Mouse (Mus musculus): ENCODE measurements around the gene Ece2. TPM values are rescaled to one million over a fixed set of nuclear protein-coding genes. Genes with fewer than 3 reads are reported as not detected.
A peak's percentile ranks its signal among the peaks of the same experiment; 100 is the strongest.

Gene Ece2
- not detected for polyA plus RNA-seq (2017; shearing (Covaris generic))

DNA sequence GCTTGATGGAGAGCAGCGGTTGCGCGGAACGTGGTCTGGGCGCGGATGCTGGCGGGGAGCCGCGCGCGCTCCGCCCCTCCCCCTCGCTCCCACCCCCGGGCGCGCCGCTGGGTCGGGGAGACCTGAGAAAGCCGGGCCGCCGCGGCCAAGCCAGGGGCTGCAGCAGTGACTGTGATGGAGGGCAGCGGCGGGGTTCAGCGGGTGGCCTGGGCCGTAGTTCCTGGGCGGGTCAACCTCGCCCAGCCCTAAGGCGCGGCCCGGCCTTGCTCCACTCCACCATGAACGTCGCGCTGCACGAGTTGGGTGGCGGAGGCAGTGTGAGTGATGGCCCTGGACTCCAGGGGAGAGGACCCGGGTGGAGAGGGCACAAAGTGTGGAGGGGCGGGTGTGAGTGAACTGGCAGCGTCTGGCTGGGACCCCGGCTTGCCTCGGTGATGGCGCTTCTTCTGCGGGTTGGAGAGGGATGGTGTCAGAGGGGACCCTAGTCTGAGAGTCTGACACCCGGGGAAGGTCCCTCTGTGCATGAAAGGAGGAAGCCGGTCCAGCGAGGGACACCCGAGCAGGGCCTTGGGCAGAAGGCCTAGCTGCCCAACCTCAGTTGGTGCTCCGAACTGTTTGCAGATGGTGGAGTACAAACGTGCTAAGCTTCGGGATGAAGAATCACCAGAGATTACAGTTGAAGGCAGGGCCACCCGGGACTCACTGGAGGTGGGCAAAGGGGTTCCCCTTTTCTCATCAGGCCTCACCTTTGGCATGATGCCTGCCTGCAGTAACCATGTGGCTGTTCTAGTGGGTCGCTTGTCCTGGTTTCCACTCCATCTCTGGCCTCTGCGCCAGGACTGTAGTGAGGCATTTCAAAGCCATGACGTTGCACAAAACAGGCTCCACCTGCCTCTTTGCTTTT, at the start of gene Ece2:
Gene Ece2, plus strand, starts transcription at position 98 of the 904 bp plus-strand sequence.
- ATAC-seq: no peak

DNA sequence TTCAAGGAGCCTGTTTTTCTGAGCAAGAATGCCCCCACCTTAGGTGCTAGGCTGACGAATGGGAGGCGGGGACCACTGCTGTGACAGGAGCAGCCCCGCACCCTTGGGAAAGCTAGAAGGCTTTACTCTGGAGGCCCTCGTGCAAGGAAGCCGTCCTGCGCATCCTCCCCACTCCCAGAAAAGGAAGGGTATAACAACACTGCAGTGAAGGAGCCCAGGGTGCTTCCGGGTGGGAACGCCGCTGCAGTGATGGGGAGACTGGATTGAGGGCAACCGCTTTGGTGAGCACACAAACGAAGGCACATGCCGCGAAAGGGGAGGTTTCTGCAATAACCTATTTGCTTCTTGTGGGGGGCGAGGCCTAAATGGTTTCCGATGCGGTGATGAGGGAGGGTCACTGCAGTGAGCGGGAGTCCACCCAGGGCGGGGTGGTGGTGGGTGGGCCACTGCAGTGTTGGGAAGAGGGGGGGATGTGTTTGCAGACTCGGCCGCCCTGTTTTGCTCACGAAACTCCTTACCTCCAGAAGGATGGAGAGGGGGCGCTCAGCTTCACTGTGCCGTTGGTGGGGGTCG, 40.2 kb upstream of the Ece2 start, which contains the start of gene Vwa5b2:
Gene Vwa5b2, plus strand, starts transcription at position 106 of the 573 bp plus-strand sequence.
- no peak for ATAC-seq

DNA sequence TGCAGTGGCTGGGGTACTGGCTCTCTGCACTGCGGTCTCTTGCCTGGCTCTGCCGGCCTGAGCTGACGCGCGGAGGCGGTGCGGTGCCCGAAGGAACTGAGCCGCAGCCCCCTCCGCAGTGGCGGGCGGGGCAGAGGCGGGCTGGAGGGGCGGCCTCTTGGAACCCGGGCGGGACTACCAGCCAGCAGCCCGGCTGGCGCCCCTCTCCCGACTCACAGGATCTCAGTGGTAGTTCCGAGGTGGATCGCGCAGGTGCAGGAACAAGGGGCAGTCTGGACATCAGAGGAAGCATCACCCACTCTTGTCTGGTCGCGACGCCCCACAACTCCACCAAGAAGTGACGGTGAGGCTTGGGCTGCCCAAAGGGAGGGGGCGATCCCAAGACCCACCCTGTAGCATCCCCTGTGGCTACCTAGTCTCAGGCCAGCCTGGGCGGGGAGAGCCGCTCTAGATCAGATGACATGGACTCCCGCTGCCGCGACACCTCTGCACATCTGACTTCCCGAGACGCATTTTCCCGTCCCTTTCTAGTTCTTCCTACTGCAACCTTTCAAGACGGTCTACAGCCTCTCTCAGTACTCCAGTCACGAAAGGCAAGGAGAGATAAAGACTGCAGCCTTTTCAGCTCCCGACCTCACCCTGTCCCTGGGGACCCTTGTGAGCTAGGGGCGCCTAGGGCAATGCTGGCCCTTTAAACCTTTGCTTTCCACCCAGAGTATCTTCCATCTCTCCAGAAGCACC, 39.5 kb upstream of the Ece2 start:
- no peak for ATAC-seq

DNA sequence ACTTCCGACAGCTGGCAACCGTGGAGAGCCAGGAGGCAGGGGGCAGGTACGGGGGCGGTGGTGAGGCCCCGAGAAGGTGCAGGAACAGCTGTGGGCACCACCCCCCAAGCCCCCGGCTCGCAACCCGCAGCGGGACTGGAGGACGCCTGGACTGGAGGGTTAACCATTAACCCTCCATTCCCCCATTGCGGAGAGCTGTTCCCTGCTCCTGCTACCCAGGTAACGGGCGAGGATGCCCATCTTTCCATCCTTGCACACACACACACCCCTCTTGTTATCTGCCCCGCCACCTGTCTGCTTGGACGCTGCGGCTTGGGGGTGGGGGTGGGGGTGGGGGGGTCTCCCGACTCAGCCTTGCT, 39.0 kb upstream of the Ece2 start:
- ATAC-seq: no peak

DNA sequence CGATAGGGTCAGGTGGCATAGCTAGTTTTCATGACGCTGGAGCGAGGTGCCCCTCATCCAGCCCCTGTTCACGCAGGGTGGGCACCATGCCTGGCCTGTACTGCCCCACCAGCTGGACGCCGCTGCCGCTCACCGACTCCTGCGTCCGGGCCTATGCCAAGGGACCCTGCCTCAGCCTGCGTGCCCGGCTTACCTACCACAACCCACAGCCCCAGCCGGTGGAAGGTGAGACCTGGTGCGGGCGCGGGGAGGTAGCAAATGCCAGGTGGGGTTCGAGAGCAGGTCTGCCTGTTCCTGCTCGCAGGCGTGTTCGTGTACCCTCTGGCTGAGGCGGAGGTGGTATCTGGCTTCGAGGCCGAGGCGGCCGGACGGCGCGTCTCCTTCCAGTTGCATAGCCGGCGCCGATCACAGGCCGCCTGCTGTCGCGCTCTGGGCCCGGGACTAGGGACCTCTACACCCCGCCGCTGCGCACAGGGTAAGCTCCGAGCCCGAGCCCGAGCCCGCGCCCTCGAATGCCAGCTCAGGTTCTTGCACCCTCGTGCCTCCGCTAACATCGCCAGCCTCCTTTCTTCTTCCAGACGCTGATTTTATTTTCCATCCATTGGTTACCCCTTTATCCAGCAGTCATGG, 38.4 kb upstream of the Ece2 start:
- ATAC-seq: no peak

DNA sequence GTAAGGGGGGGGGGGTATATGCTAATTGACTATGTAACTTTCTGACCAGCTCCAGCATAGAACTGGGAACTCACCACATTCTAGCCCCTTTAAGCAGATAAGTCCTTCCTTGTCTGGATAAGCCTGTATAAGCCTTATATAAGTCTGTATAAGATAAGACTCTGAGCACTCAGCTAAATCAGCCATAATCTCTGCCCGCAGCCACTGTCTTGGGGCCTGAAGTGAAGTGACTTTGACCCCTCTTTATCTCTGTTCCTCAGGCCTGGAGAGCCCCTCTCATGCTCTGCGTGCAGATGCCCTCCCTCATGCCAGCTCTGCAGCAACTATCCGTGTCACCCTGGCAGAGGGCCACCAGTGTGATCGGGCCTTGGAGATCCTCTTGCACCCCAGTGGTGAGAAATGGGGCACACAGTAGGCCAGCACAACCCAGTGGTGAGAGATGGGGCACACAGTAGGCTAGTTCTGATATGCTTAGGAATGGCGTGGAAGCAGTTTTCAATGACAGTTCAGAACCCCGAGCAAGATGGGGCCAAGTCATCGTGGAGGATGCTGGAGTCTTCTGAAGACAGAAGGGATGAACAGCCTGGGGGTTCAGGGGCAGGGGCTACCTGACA, 34.5 kb upstream of the Ece2 start:
- no peak for ATAC-seq

DNA sequence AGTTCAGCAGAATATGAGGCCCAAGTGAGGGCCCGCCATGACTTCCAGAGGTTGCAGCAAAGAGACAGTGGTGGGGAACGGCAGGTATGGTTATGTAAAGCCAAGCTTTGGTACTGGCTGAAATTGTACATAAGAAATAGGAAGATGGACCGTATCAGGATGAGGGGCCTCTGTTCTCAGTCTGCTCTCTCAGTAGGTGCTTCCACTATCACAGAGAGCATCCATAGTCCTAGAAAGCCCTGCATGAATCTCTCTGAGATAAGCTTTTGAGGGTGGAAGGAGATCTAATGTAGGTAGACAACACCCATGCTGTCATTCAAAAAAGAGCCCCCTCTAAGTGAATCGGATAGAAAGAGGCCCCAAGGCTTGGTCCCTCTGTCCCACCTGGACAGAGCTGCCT, 33.9 kb upstream of the Ece2 start:
- no peak for ATAC-seq

DNA sequence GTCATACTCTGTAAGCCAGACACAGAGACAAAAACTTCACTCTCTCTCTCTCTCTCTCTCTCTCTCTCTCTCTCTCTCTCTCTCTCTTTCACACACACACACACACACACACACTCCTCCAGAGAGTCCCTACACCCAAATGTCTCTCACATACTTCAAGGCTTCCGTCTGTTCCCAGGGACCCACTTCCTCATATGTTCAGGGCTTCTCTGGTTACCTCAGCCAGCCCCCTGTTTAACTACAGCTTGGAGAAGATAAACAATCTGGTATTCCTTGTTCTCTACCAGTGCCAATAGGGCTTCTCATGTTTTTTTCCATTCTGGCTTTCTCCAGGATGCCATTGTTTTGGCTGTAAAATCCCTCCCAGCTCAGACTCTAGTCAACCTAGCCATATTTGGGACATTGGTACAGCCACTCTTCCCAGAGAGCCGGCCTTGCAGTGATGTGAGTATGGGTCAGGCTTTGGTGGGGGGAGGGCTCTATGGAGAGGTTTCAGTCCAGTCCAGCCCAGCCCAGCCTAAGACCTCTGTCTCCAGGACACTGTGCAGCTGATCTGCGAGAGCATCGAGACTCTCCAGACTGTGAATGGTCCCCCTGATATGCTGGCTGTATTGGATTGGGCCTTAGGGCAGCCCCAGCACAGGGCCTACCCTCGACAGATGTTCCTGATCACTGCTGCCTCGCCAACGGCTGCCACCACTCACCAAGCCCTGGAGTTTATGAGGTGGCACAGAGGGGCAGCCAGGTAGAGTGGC, 32.8 kb upstream of the Ece2 start:
- no peak for ATAC-seq

DNA sequence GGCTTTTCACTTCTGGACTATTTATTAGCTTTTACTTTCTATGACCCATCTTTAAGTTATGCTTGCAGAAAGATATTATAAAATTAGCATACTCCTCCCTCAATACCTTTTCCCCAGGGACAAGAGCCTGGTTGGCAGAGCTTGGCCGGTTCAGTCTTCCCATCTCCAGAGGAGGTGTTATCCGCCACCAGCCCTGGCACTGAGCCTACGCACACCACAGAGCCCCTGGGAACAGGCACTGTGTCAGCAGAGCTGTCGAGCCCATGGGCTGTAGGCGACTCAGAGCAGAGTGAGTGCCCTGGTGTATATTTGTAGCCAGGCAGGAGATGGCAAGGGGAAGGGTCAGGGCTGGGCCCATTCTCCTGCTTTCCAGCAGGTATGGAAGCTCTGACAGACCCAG, 29.1 kb upstream of the Ece2 start:
- ATAC-seq: no peak

DNA sequence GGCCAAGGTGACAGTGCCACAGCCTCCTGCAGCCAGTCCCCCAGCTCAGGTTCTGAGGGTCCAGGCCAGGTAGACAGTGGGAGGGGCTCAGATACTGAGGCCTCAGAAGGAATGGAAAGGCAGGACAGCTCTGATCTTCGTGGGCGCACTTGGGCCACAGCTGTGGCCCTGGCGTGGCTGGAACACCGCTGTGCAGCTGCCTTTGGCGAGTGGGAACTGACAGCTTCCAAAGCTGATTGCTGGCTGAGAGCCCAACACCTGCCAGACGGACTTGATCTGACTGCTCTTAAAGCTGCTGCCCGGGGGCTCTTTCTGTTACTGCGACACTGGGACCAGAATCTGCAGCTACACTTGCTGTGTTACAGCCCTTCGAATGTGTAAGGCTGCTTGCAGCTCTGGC, 24.9 kb upstream of the Ece2 start:
- ATAC-seq: no peak

DNA sequence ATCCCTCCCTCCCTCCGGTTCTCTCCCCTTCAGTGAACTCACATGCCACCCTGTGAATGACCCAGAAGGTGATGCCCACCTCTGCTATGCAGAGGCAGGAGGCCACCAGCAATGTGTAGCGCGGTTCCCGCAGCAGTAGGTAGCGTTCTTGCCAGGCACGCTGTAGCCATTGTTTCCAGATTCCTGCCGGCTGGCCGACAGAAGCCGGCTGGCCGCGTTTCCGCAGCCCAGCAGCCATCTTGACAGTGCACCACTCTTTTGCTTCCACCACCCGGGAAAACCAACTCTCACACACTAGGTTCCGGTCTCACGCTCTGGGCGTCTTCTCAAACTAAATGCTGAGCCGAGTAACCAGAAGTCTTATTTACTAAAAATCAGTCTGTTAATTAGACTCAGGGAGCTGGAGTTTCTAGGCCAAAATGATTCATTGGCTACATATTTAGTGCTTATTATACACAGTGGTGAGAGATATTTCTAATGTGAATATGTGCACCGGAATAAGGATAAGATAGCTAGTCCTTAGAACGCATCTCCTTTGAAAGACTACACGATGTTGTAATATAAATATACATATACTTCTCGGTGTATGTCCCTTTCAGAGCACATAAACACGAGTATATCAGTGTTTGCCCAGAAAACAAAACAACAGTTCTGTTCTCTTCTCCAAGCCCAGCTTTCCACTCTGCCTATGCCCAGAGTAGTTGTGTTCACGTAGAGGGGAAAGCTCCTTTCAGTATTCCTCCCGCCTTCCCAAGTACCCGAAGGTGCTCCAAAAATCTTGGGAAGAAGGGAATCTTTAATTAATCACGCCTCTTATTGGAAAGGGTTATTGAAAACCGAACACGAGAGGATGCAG, 18.9 kb upstream of the Ece2 start:
- ATAC-seq: peak; percentile 73

DNA sequence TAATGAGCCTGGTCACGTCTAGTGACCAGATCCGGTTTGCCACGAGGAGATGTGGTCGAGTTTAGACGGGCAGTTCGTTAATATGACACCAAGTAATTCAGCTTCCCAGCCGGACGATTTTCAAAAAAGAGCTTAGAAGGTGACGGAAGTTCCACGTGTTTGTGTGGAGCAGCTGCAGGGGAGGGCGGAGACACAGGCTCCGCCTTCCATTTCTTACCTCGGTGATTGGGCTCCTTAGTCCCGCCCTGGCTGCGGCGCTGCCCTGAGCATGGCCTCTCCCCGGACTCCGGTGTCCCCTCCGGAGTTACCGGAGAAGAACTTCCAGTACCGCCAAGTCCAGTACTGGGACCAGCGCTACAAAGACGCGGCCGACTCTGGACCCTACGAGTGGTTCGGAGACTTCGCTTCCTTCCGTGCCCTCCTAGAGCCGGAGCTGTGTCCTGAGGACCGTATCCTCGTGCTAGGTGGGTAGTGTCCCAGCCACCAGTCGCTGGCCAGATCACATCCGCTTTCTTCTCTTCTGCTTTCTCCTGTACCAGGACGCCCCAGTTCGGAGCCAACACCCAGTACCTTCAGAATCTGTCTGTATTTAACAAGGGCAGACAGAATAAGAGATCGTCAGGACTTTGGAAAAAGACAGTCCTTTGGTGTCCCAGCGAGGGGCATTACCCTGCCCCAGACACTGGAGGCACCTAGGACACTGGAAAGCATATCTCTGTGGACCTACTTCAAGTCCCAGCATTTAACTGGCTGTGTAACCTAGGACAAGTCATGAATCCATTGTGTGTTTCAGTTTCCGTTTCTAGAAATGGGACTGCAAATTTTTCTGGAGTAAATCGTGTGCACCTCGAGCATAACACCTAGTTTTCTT, 18.0 kb upstream of the Ece2 start, which contains the start of the genes Eef1akmt4, Gm49333 and Alg3:
Gene Eef1akmt4, plus strand, starts transcription at position 237 of the 871 bp plus-strand sequence.
Gene Gm49333, plus strand, starts transcription at position 254 of the 871 bp plus-strand sequence.
Gene Alg3, minus strand, starts transcription at position 379 of the 871 bp plus-strand sequence.
- peak; percentile 97 for ATAC-seq

DNA sequence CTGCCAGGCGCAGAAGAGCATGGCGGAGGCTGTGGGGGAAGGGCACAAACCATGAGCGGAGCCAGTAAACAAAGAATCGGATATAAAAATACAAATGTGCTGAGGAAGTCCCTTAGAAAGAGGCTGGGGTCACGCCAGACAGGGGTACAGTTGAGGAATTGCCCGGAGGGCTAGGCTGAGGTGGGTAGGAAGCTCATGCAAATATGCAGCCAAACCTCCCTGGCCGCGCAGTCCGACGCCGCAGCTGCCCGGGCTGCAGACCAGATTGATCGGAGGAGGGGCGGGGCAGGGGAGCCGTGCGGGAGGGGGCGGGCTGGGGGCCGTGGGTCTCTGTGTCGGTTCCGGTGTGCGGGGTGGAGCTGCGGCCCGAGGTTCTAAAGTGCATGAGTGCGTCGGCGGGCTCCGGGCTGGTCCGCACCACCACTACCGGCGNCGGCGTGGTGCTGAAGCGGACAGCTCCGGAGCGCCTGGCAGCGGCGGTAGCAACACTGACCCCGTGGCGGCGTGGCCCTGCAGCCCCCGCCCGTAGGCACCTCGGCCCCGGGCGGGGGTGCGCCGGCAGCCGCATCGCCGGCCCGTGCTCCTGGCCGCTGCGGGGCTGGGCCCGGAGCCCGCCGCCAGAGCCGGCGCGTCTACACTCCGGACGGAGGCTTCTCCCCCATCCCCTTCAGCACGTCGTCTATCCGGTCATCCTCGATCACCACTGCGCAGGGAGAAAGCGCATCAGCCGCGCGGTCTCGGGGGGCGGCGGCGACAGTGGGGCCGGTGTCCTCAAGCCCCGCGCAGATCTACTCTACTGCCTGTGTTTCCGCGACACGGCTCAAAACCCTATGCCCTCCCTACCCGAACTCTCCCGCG, 9.9 kb upstream of the Ece2 start:
- ATAC-seq: no peak

DNA sequence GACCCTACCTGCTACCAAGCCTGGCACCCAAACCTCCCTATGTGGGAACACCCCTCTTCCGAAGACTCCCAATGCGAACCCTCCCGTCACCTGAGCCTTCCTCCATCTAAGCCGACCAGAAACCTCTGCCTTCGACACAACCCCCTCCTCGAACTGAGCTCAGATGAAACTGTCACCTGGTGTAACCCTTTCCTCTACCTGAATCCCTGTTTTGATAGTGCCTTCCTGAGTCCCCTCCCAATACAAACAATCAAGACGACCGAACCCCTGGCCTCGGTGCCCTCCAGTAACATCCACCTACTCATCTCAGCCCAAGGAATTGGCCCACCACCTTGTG, 9.3 kb upstream of the Ece2 start:
- ATAC-seq: peak; percentile 4

DNA sequence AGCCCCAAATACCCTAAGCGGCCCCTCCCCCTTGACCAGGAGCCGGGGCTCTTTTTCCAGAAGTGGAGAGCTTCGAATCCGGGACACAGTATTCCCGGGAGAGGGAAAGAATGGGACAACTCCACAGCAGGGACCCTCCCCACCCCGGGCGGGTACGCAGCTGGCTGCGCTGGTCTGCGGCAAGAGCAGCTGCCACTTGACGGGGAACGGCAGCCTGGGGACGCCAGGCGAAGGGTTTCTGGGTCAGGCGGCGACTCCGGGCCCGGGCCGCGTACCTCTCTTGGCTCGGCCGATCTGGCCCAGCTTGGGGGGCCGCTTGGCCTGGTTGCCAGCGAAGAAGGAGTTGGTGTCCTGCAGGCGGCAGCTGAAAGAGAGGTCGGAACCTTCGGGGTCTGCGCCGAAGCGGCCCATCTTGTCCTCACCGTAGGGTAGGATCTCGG, 8.9 kb upstream of the Ece2 start:
- peak; percentile 7 for ATAC-seq

DNA sequence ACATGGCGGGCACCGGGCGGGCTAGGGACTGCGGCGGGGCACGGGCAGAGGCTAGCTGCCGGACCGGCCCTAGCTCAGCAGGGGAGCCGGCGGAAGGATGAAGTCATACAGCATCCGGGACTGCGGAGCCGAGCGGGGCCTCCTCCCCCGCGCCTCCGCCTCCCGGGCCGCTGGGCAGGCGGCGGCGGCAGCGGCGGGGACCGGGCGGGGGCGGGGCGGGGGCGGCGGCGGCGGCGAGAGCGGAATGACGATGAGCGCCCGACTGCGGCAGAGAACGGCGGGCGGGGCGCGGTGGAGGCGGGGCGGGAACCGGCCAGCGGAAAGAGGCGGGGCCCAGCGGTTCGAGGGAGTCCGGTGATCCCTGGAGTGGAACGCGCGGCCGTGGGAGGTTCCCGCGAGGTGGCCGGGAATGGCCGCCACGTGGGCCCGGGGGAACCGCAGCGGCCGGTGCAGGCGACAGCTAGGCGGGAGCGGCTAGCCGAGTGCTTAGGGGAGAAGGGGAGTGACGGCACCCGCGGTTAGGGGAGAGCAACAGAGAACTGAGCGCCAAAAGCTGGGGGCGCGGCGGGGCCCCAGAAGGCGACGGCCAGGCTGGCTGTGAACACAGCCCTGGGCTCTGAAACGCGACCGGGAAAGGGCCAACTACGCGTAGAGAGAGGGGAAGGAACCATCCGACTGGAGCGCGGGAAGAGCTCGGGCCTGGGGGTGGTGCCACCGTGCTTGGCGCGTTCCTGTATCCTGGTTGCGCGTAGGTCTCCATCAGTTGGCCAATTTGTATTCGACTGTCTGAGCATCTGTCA, 8.2 kb upstream of the Ece2 start, which contains the start of gene Camk2n2:
Gene Camk2n2, minus strand, starts transcription at position 97 of the 800 bp plus-strand sequence.
- peak; percentile 55 for ATAC-seq

DNA sequence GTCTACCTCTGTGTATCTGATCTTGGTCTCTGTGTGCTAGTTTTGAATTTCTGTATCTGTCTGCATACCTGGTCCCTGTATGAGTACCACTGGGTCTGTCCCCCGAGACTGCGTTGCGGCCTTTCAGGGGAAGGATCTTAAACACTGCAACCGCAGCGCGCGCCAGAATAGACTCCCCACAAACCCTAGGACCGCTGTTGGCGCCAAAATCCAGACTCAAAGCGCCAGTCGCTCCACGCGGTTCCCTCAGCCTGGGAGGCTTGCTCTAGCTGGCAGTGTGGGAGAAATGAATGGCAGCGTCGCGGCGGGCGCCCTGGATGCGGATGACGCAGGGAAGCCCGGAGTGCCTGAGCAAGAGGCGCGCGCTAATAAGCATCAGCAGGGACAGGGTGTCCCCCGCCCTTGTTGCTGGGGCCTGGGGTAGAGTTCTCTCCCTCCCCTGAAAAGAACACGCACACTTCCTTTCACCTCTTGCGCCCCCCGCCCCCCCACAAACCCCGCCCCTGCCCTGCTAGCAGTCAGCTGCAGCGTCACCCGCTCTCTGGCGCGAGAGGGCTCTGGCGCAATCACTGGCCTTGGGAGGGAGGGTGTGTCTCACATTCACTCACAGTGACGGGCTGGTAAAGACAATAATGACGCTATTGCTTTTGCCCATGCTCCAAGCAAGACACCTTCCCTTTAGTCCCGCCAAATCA, 7.5 kb upstream of the Ece2 start:
- peak; percentile 28 for ATAC-seq
